Comparison of ENCODE assay signal across 8 mouse cellular contexts in the genomic region with DNA sequence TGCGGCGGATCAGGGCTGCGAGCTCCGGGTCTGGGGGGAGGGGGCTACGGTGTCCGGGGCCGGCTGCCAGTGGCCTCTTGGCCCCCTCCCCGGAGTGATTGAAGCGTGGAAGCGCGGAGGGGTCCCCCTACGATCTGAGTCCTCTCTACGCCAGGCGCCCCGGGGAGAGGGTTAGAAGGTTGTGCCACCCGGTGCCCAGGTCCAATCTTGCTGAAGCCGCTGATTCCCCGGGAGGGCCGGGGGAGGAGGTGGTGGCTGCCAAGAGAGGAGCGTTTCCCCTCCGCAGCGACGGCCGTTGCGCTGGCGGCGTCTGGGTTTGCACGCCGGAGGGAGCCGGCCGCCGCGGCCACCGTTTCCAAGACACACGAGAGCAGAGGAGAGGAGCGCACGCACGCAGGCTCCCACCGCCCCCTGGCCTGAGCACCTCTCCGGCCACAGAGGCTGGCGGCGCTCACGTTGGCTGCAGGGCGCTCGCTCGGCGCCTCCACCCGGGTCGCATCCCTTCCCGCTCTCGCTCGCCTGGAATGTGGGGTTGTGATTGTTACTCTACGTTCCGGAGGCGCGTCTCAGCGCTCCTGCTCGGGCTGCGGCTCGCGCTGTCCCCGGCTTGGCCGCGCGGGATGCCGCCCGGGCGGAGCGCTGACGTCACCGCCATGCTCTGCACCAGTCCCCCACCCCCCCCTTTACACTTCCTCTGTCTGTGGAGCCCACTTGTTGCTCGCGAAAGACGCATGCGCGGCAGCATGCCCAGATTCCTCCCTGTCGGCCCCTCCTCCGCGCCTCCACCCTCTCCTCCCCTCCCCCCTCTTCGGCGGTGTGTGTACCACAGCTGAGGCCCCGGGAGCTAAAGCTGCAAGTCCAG. TPM values are rescaled to one million over a fixed set of nuclear protein-coding genes. Genes with fewer than 3 reads are reported as not detected.
DNase-seq lines count a peak whose midpoint lies in the region; ATAC-seq lines count a peak whose summit lies in the region.

A gene (minus strand): TSS at position 602 of the 862 bp plus-strand sequence.

- H3K27me3 ChIP-seq in intestine, embryonic 14.5 days (replicated peaks; ENCODE audit: control insufficient read depth, insufficient read depth, low read length): no peaks in the 10 kb centered on the region
- H3K27me3 ChIP-seq in midbrain, embryonic 10.5 days (ENCODE audit: low read depth, poor library complexity, severe bottlenecking): peaks cover 29% of the 10 kb centered on the region

- peaks cover 44% of the 10 kb centered on the region for H3K4me1 ChIP-seq in intestine, embryonic 14.5 days (replicated peaks; ENCODE audit: control insufficient read depth, insufficient read depth, low read length)
- peaks cover 96% of the 10 kb centered on the region for H3K4me1 ChIP-seq in midbrain, embryonic 10.5 days

- under 1% methylated on average over 71 of the region's 82 CpGs for WGBS in intestine, embryonic 14.5 days
- WGBS in midbrain, embryonic 10.5 days: under 1% methylated on average over 80 of the region's 82 CpGs

- 0 out of 2 replicates have a peak, but pooled peaks cover 4% of the 10 kb centered on the region for H3K36me3 ChIP-seq in intestine, embryonic 14.5 days (ENCODE audit: control insufficient read depth, insufficient read depth, low read length)
- H3K36me3 ChIP-seq in midbrain, embryonic 10.5 days: peaks cover 21% of the 10 kb centered on the region

- H3K27ac ChIP-seq in intestine, embryonic 14.5 days (ENCODE audit: low read depth): peak within 1 kb of the TSS; percentile 100
- peak within 1 kb of the TSS; percentile 99 for H3K27ac ChIP-seq in midbrain, embryonic 10.5 days (replicated peaks)

- intact Hi-C loops in gastrocnemius, postnatal 36 days (cut with DNase I): loop anchor here (5.0 kb wide), 2 partner anchors 52 to 67 kb away; no protein-coding TSS in a partner anchor
- intact Hi-C loops in left cerebral cortex, postnatal 25 days (cut with DNase I): loop anchor here (1.0 to 2.0 kb wide), 3 partner anchors 60 to 88 kb away; no protein-coding TSS in a partner anchor

- peak within 1 kb of the TSS; percentile 94 for H3K4me2 ChIP-seq in intestine, embryonic 14.5 days (ENCODE audit: low read length)

- ATAC-seq in intestine, embryonic 14.5 days (replicated peaks; ENCODE audit: low FRiP score, low TSS enrichment, low read depth): peak; percentile 91

- peak; percentile 99 for DNase-seq in adrenal gland, adult 18-20 months (ENCODE audit: low spot score in 2 of 2)
- peak; percentile 99 for DNase-seq in embryo, embryonic 10.5 days (ENCODE audit: low spot score)
- DNase-seq in gastrocnemius, postnatal 36 days: peak; percentile 100
- peak; percentile 99 for DNase-seq in intestine, embryonic 14.5 days (ENCODE audit: low spot score)
- peak; percentile 97 to 99 for DNase-seq in left cerebral cortex, postnatal 25 days (ENCODE audit: low spot score in 2 of 2)
- peak; percentile 98 for DNase-seq in midbrain, embryonic 10.5 days (ENCODE audit: low spot score)
- peak; percentile 100 for DNase-seq in right cerebral cortex, postnatal 4 days
- peak; percentile 99 for DNase-seq in yolk sac, embryonic 10.5 days (ENCODE audit: low spot score)

- peak within 1 kb of the TSS; percentile 97 for H3K9ac ChIP-seq in intestine, embryonic 14.5 days (ENCODE audit: low read length)

- H3K4me3 ChIP-seq in intestine, embryonic 14.5 days (ENCODE audit: low read depth, low read length): peak within 1 kb of the TSS; percentile 91
- peak within 1 kb of the TSS; percentile 94 for H3K4me3 ChIP-seq in midbrain, embryonic 10.5 days

- H3K9me3 ChIP-seq in intestine, embryonic 14.5 days (ENCODE audit: control insufficient read depth, low read length): no peaks in the 10 kb centered on the region
- no peaks in the 10 kb centered on the region for H3K9me3 ChIP-seq in midbrain, embryonic 10.5 days (replicated peaks)

RNA-seq across cellular contexts. Expression of the gene that starts here (rescaled TPM):
- 10 to 100 TPM; 61.0 to 61.4 TPM for total RNA-seq in adrenal gland, adult 18-20 months (2021)
- total RNA-seq in gastrocnemius, postnatal 36 days (2021): 10 to 100 TPM; 18.6 to 23.7 TPM
- 16.3 and 18.4 TPM in 2 replicates for polyA plus RNA-seq in intestine, embryonic 14.5 days (2014; fragmentation: Nextera tagmentation; extraction: Ambion mirVana)
- total RNA-seq in left cerebral cortex, postnatal 25 days (2021): 10 to 100 TPM; 61.9 to 78.7 TPM
- 28.6 and 39.6 TPM in 2 replicates for polyA plus RNA-seq in midbrain, embryonic 10.5 days (2016; fragmentation: Nextera tagmentation; extraction: Ambion mirVana)

Comparison
In these comparisons a context has a peak if more than half of its experiments do, and no peak if none do; other contexts are left out.
1. Peak in every context shown above with its lines: DNase-seq, ATAC-seq, H3K4me3 ChIP-seq and H3K27ac ChIP-seq.